In the genomic region with DNA sequence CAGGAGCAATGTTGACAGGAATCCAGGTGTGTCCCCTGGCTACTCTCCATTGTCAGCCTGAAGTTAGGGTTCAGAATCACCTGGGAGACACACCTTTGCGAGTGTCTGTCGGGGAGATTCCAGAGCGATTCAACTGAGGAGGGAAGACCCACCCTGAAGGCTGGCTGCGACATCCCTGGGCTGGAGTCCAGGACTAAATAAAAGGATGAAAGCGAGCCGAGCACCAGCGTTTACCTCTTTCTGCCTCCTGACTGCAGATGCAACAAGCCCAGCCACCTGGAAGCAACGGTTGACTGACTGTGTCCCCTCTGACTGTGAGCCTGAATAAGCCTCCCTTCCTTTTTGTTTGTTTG, we compare ENCODE assay signal across 12 mouse cellular contexts.
"Had no signal": no experiment of that assay in that cellular context is flagged by ENCODE, and none has a peak within 500 bp of the region (broad histone marks: within the 10 kb centered on the region; RNA-seq: fewer than 3 reads in every experiment).

No protein-coding gene starts in this region.

- H3K36me3 ChIP-seq: kidney, embryonic 15.5 days; liver, embryonic 15.5 days; midbrain, embryonic 15.5 days; neural tube, embryonic 13.5 days had no signal

- H3K9me3 ChIP-seq: kidney, embryonic 15.5 days; liver, embryonic 15.5 days; megakaryocyte, embryonic 14.5 days; midbrain, embryonic 15.5 days; neural tube, embryonic 13.5 days had no signal

- H3K4me2 ChIP-seq: kidney, embryonic 15.5 days; liver, embryonic 11.5 days; liver, embryonic 15.5 days; midbrain, embryonic 11.5 days; midbrain, embryonic 15.5 days; neural tube, embryonic 13.5 days had no signal

- H3K4me3 ChIP-seq: kidney, embryonic 15.5 days; liver, embryonic 15.5 days; megakaryocyte, embryonic 14.5 days; midbrain, embryonic 15.5 days; neural tube, embryonic 13.5 days had no signal

- H3K9ac ChIP-seq: kidney, embryonic 15.5 days; liver, embryonic 15.5 days; midbrain, embryonic 15.5 days; neural tube, embryonic 13.5 days had no signal

- H3K27ac ChIP-seq: kidney, embryonic 15.5 days; liver, embryonic 15.5 days; midbrain, embryonic 15.5 days; neural tube, embryonic 13.5 days had no signal

- DNase-seq: kidney, postnatal 14 days; lung, adult 2 months; right cerebral cortex, postnatal 4 days; thymus, postnatal 4 days had no signal

- H3K4me1 ChIP-seq: megakaryocyte, embryonic 14.5 days had no signal

- ATAC-seq: lung, postnatal 0 days; midbrain, embryonic 15.5 days had no signal

- H3K27me3 ChIP-seq: kidney, embryonic 15.5 days; midbrain, embryonic 15.5 days; neural tube, embryonic 13.5 days had no signal
